Mouse (Mus musculus): ENCODE measurements around the gene Asf1b.
"Not testable (repeated sequence)": the region's sequence is repeated elsewhere in the genome, so short reads cannot be mapped to it uniquely, and the experiment has no call there.

Asf1b gene

GRCm38 (mm10) chr8:83996567-83997505 lies 41.5 kb downstream of the Asf1b start:
- peak; percentile 85 for DNase-seq (ENCODE audit: low read depth, low spot score)

- DNase-seq (ENCODE audit: low read depth, low spot score): peak; percentile 56
Observed at GRCm38 (mm10) chr8:83997511-83998141, 42.3 kb downstream of the Asf1b start, which contains the start of gene Samd1. TSS of gene Samd1 (plus strand) at chr8:83997672.

- peak; percentile 80 for DNase-seq (ENCODE audit: low read depth, low spot score)
Observed at GRCm38 (mm10) chr8:83998231-83999056, 43.1 kb downstream of the Asf1b start.

GRCm38 (mm10) chr8:83999057-83999705 lies 43.9 kb downstream of the Asf1b start:
- peak; percentile 18 for DNase-seq (ENCODE audit: low read depth, low spot score)

GRCm38 (mm10) chr8:83999825-84000224 lies 44.5 kb downstream of the Asf1b start:
- no peak for DNase-seq (ENCODE audit: low read depth, low spot score)

- DNase-seq (ENCODE audit: low read depth, low spot score): no peak
Observed at GRCm38 (mm10) chr8:84001281-84002000, 46.1 kb downstream of the Asf1b start, which contains the start of gene 1700067K01Rik. TSS of gene 1700067K01Rik (plus strand) at chr8:84001502.

- no peak for DNase-seq (ENCODE audit: low read depth, low spot score)
Observed at GRCm38 (mm10) chr8:84002957-84003611, 47.8 kb downstream of the Asf1b start.

GRCm38 (mm10) chr8:84003612-84004246 lies 48.4 kb downstream of the Asf1b start:
- peak; percentile 57 for DNase-seq (ENCODE audit: low read depth, low spot score)

GRCm38 (mm10) chr8:84004533-84005201 lies 49.4 kb downstream of the Asf1b start:
- peak; percentile 98 for DNase-seq (ENCODE audit: low read depth, low spot score)

- not testable (repeated sequence) for DNase-seq (ENCODE audit: low read depth, low spot score)
Observed at GRCm38 (mm10) chr8:84005502-84005901, 50.2 kb downstream of the Asf1b start.

GRCm38 (mm10) chr8:84008362-84008761 lies 53.1 kb downstream of the Asf1b start:
- DNase-seq (ENCODE audit: low read depth, low spot score): peak; percentile 50

- peak; percentile 91 for DNase-seq (ENCODE audit: low read depth, low spot score)
Observed at GRCm38 (mm10) chr8:84009876-84010275, 54.6 kb downstream of the Asf1b start.

GRCm38 (mm10) chr8:84010625-84011611 lies 55.6 kb downstream of the Asf1b start:
- DNase-seq (ENCODE audit: low read depth, low spot score): peak; percentile 30

GRCm38 (mm10) chr8:84011705-84012498 lies 56.6 kb downstream of the Asf1b start, which contains the start of gene 2210011C24Rik:
TSS of gene 2210011C24Rik (minus strand) at chr8:84012171.
- no peak for DNase-seq (ENCODE audit: low read depth, low spot score)

GRCm38 (mm10) chr8:84012499-84013165 lies 57.3 kb downstream of the Asf1b start:
- no peak for DNase-seq (ENCODE audit: low read depth, low spot score)

- no peak for DNase-seq (ENCODE audit: low read depth, low spot score)
Observed at GRCm38 (mm10) chr8:84015833-84016232, 60.5 kb downstream of the Asf1b start.
